Mouse (Mus musculus): ENCODE data around the gene Smox. TPM values are rescaled to one million over a fixed set of nuclear protein-coding genes. Genes with fewer than 3 reads are reported as not detected.
A peak's percentile ranks its signal among the peaks of the same experiment; 100 is the strongest.

Smox gene
- total RNA-seq, 2 experiments from 2014 or later = 5.7 to 8.7 TPM

GRCm38 (mm10) chr2:131484182-131484581 is 7.1 kb upstream of the Smox start:
- no peak for ATAC-seq (replicated peaks; ENCODE audit: poor library complexity)

GRCm38 (mm10) chr2:131485126-131485525 is 6.2 kb upstream of the Smox start:
- ATAC-seq (replicated peaks; ENCODE audit: poor library complexity) = no peak

GRCm38 (mm10) chr2:131486046-131486445 is 5.2 kb upstream of the Smox start:
- ATAC-seq (replicated peaks; ENCODE audit: poor library complexity) = no peak

GRCm38 (mm10) chr2:131487337-131487736 is 4.0 kb upstream of the Smox start:
- no peak for ATAC-seq (replicated peaks; ENCODE audit: poor library complexity)

- ATAC-seq (replicated peaks; ENCODE audit: poor library complexity) = no peak
Observed at GRCm38 (mm10) chr2:131488261-131488660, 3.0 kb upstream of the Smox start.

- ATAC-seq (replicated peaks; ENCODE audit: poor library complexity) = peak; percentile 63
Observed at GRCm38 (mm10) chr2:131488870-131489269, 2.4 kb upstream of the Smox start.

GRCm38 (mm10) chr2:131489591-131489990 is 1.7 kb upstream of the Smox start:
- no peak for ATAC-seq (replicated peaks; ENCODE audit: poor library complexity)

- peak; percentile 85 for ATAC-seq (replicated peaks; ENCODE audit: poor library complexity)
Observed at GRCm38 (mm10) chr2:131491707-131492595, 655 bp downstream of the Smox start.

- no peak for ATAC-seq (replicated peaks; ENCODE audit: poor library complexity)
Observed at GRCm38 (mm10) chr2:131492596-131493139, 1.4 kb downstream of the Smox start.

- ATAC-seq (replicated peaks; ENCODE audit: poor library complexity) = no peak
Observed at GRCm38 (mm10) chr2:131493446-131493845, 2.1 kb downstream of the Smox start.

GRCm38 (mm10) chr2:131495256-131495655 is 4.0 kb downstream of the Smox start:
- no peak for ATAC-seq (replicated peaks; ENCODE audit: poor library complexity)

GRCm38 (mm10) chr2:131496125-131496820 is 5.0 kb downstream of the Smox start:
- peak; percentile 45 for ATAC-seq (replicated peaks; ENCODE audit: poor library complexity)

GRCm38 (mm10) chr2:131497224-131497856 is 6.0 kb downstream of the Smox start:
- ATAC-seq (replicated peaks; ENCODE audit: poor library complexity) = peak; percentile 87

GRCm38 (mm10) chr2:131498219-131498618 is 6.9 kb downstream of the Smox start:
- no peak for ATAC-seq (replicated peaks; ENCODE audit: poor library complexity)

GRCm38 (mm10) chr2:131499290-131499845 is 8.1 kb downstream of the Smox start:
- ATAC-seq (replicated peaks; ENCODE audit: poor library complexity) = no peak

- ATAC-seq (replicated peaks; ENCODE audit: poor library complexity) = no peak
Observed at GRCm38 (mm10) chr2:131501886-131502285, 10.6 kb downstream of the Smox start.

- peak; percentile 36; the same call in 1 of the 2 replicates for ATAC-seq (replicated peaks; ENCODE audit: poor library complexity)
Observed at GRCm38 (mm10) chr2:131502561-131502960, 11.3 kb downstream of the Smox start.

- ATAC-seq (replicated peaks; ENCODE audit: poor library complexity) = no peak
Observed at GRCm38 (mm10) chr2:131505431-131505830, 14.1 kb downstream of the Smox start.

- no peak for ATAC-seq (replicated peaks; ENCODE audit: poor library complexity)
Observed at GRCm38 (mm10) chr2:131506358-131506757, 15.1 kb downstream of the Smox start.

- no peak for ATAC-seq (replicated peaks; ENCODE audit: poor library complexity)
Observed at GRCm38 (mm10) chr2:131508501-131508900, 17.2 kb downstream of the Smox start.
